Mouse (Mus musculus) CH12.LX (cell line): ENCODE results near the gene Timm22. TPM values are rescaled to one million over a fixed set of nuclear protein-coding genes. Genes with fewer than 3 reads are reported as not detected.

Experiments used
- DNase-seq: peaks from one replicate; pipeline ENCODE4 v3.0.0-alpha.2; 2013; ENCODE audit errors: extremely low read depth
- H3K27ac ChIP-seq: 2 replicates; pipeline ENCODE4 v1.5.1; 2012; ENCODE audit warnings: low read depth, mild to moderate bottlenecking, control low read depth, moderate library complexity; ENCODE audit not compliant: insufficient read depth
- H3K27me3 ChIP-seq: replicated peaks from 2 replicates; pipeline ENCODE3; 2012; ENCODE audit warnings: inconsistent platforms
- H3K36me3 ChIP-seq, 2 experiments: replicated peaks in 1 of 2; 2 replicates each; pipeline versions ENCODE3 to v1.6.1; 2012; ENCODE audit warnings: inconsistent platforms in 1 of 2, low read length in 1 of 2, mild to moderate bottlenecking in 1 of 2, mixed read lengths in 1 of 2, moderate library complexity in 1 of 2; ENCODE audit not compliant: control insufficient read depth in 1 of 2, insufficient read depth in 1 of 2
- H3K4me1 ChIP-seq, 2 experiments: 2 replicates each; pipeline ENCODE4 v1.6.1; 2012; ENCODE audit warnings: inconsistent platforms in 1 of 2, moderate library complexity in 1 of 2; ENCODE audit not compliant: insufficient read depth in 2 of 2, control insufficient read depth in 1 of 2
- H3K4me2 ChIP-seq: 2 replicates; pipeline ENCODE4 v1.6.1; 2012; ENCODE audit warnings: low read depth, mild to moderate bottlenecking, control low read depth; ENCODE audit not compliant: poor library complexity, insufficient read depth, severe bottlenecking
- H3K4me3 ChIP-seq, 3 experiments: fragments of 150-350 bp in 1 of 3; sonication (generic) in 1 of 3; replicated peaks in 1 of 3; 2 replicates each; pipeline versions ENCODE3 to v1.5.1; 2011 to 2012; ENCODE audit warnings: low read depth in 2 of 3, low read length in 2 of 3, mild to moderate bottlenecking in 2 of 3, moderate library complexity in 2 of 3, control low read depth in 1 of 3, improper control_type of control experiment in 1 of 3, inconsistent platforms in 1 of 3, mixed read lengths in 1 of 3; ENCODE audit not compliant: poor library complexity in 1 of 3
- H3K79me2 ChIP-seq: replicated peaks from 2 replicates; pipeline ENCODE4 v1.6.1; 2012; ENCODE audit warnings: mild to moderate bottlenecking, moderate library complexity; ENCODE audit not compliant: control insufficient read depth, poor library complexity, insufficient read depth, severe bottlenecking; ENCODE audit errors: extremely low read depth
- H3K9ac ChIP-seq: 2 replicates; pipeline ENCODE4 v1.6.1; 2012; ENCODE audit warnings: low read depth, mild to moderate bottlenecking, control low read depth, moderate library complexity; ENCODE audit not compliant: insufficient read depth
- H3K9me3 ChIP-seq: replicated peaks from 2 replicates; pipeline ENCODE3; 2012; ENCODE audit warnings: low read length, inconsistent platforms, mixed read lengths
- BHLHE40 ChIP-seq: IDR thresholded peaks from 2 replicates; pipeline ENCODE4 v1.6.1; 2011; ENCODE audit warnings: mild to moderate bottlenecking, low read depth, low read length, improper control_type of control experiment
- CTCF ChIP-seq, 2 experiments: IDR thresholded peaks in 1 of 2; conservative IDR thresholded peaks in 1 of 2; 2 replicates each; pipeline ENCODE4 v1.5.1; 2011 to 2012; ENCODE audit warnings: low read depth in 2 of 2, low read length in 2 of 2, improper control_type of control experiment in 1 of 2, inconsistent platforms in 1 of 2, mild to moderate bottlenecking in 1 of 2, moderate library complexity in 1 of 2
- E2F4 ChIP-seq: IDR thresholded peaks from 2 replicates; pipeline ENCODE4 v1.6.1; 2011; ENCODE audit warnings: low read depth, low read length, improper control_type of control experiment; ENCODE audit not compliant: insufficient replicate concordance
- ELF1 ChIP-seq: IDR thresholded peaks from 2 replicates; pipeline ENCODE4 v1.6.1; 2014; ENCODE audit warnings: low read depth, mild to moderate bottlenecking, inconsistent platforms, low read length, improper control_type of control experiment
- EP300 ChIP-seq: IDR thresholded peaks from 2 replicates; pipeline ENCODE4 v1.6.1; 2011; ENCODE audit warnings: low read length, improper control_type of control experiment
- ETS1 ChIP-seq: conservative IDR thresholded peaks from 2 replicates; pipeline ENCODE4 v1.6.1; 2012; ENCODE audit warnings: low read depth, mild to moderate bottlenecking, inconsistent platforms, low read length, improper control_type of control experiment, moderate library complexity
- HCFC1 ChIP-seq: IDR thresholded peaks from 2 replicates; pipeline ENCODE4 v1.6.1; 2012; ENCODE audit warnings: low read depth, mild to moderate bottlenecking, inconsistent platforms, low read length, improper control_type of control experiment
- IRF4 ChIP-seq: IDR thresholded peaks from 2 replicates; pipeline ENCODE4 v1.6.1; 2014; ENCODE audit warnings: low read depth, mild to moderate bottlenecking, inconsistent platforms, low read length, improper control_type of control experiment
- JUN ChIP-seq: IDR thresholded peaks from 2 replicates; pipeline ENCODE4 v1.6.1; 2011; ENCODE audit warnings: low read depth, mild to moderate bottlenecking, low read length, improper control_type of control experiment, moderate library complexity; ENCODE audit not compliant: insufficient read depth
- JUND ChIP-seq: conservative IDR thresholded peaks from 2 replicates; pipeline ENCODE4 v1.6.1; 2011; ENCODE audit warnings: low read depth, low read length, improper control_type of control experiment
- MAX ChIP-seq: IDR thresholded peaks from 2 replicates; pipeline ENCODE4 v1.6.1; 2011; ENCODE audit warnings: low read length, improper control_type of control experiment
- MAZ ChIP-seq: IDR thresholded peaks from 2 replicates; pipeline ENCODE4 v1.6.1; 2012; ENCODE audit warnings: low read depth, mild to moderate bottlenecking, inconsistent platforms, low read length, improper control_type of control experiment, moderate library complexity
- NELFE ChIP-seq: IDR thresholded peaks from 2 replicates; pipeline ENCODE4 v1.6.1; 2011; ENCODE audit warnings: low read depth, low read length, improper control_type of control experiment
- NRF1 ChIP-seq: IDR thresholded peaks from 2 replicates; pipeline ENCODE4 v1.6.1; 2014; ENCODE audit warnings: low read depth, mild to moderate bottlenecking, inconsistent platforms, low read length, improper control_type of control experiment, moderate library complexity
- PAX5 ChIP-seq: IDR thresholded peaks from 2 replicates; pipeline ENCODE4 v1.6.1; 2012; ENCODE audit warnings: low read length, inconsistent platforms, mixed read lengths
- RCOR1 ChIP-seq: conservative IDR thresholded peaks from 2 replicates; pipeline ENCODE4 v1.6.1; 2012; ENCODE audit warnings: low read depth, mild to moderate bottlenecking, inconsistent platforms, low read length, improper control_type of control experiment
- SMC3 ChIP-seq: IDR thresholded peaks from 2 replicates; pipeline ENCODE4 v1.6.1; 2011; ENCODE audit warnings: low read depth, low read length, improper control_type of control experiment
- ZMIZ1 ChIP-seq: IDR thresholded peaks from 2 replicates; pipeline ENCODE4 v1.6.1; 2012; ENCODE audit warnings: low read depth, mild to moderate bottlenecking, inconsistent platforms, low read length, improper control_type of control experiment
- ZNF384 ChIP-seq: IDR thresholded peaks from 2 replicates; pipeline ENCODE4 v1.6.1; 2012; ENCODE audit warnings: low read depth, low read length, improper control_type of control experiment, inconsistent platforms
- dilution Hi-C: fragments of 300-500 bp; cut with MboI; formaldehyde crosslinking; loops from 2 replicates; pipeline ENCODE4 v1.14.3; 2020; ENCODE audit warnings: low sequenced_read_pairs; ENCODE audit not compliant: extremely low pct_unique_long_range_greater_than_20kb, extremely low pct_ligation_motif_present
- in situ Hi-C: fragments of 300-500 bp; cut with MboI; formaldehyde crosslinking; loops from 3 replicates; pipeline ENCODE4 v1.14.3; 2019; ENCODE audit warnings: low sequenced_read_pairs, low pct_ligation_motif_present, low pct_unique_long_range_greater_than_20kb, mixed read lengths
- polyA plus RNA-seq: library from polyadenylated mRNA; unstranded; fragments of >175 nt; gene quantifications from 2 replicates; pipeline ENCODE4 v1.2.1, GENCODE M21; 2012; ENCODE audit warnings: low read depth; ENCODE audit not compliant: insufficient read length
- total RNA-seq, 2 experiments: library from RNA; depleted of rRNA; stranded (reverse); fragments of 300-350 nt in 1 of 2; fragments of >200 nt in 1 of 2; gene quantifications; 2 replicates each; pipeline ENCODE4 v1.2.3; 2012 to 2014

Timm22 gene
- total and polyA plus RNA-seq, 3 experiments, result 44.6 to 81.4 (median 53.8) TPM

GRCm38 (mm10) chr11:76379921-76380544, 26.7 kb upstream of the Timm22 start:
- H3K79me2 ChIP-seq, result no peaks in the 10 kb centered on the region
- H3K4me1 ChIP-seq, result no peaks in the 10 kb centered on the region
- dilution Hi-C loops, result no loop called here
- H3K9ac ChIP-seq, result no peak overlapping the region
- H3K36me3 ChIP-seq, result peaks cover 0 to 2% of the 10 kb centered on the region in 2 experiments
- in situ Hi-C loops, result no loop called here
- H3K4me3 ChIP-seq, result no peak overlapping the region
- no peaks in the 10 kb centered on the region for H3K9me3 ChIP-seq
- H3K27ac ChIP-seq, result no peak overlapping the region
- no peak overlapping the region for H3K4me2 ChIP-seq
- DNase-seq, result no peak
- TF ChIP-seq HCFC1 (no peak), MAZ (no peak), ZNF384 (no peak), PAX5 (no peak), NELFE (no peak)
- no peaks in the 10 kb centered on the region for H3K27me3 ChIP-seq

GRCm38 (mm10) chr11:76381201-76381885, 25.4 kb upstream of the Timm22 start:
- H3K9ac ChIP-seq, result no peak overlapping the region

More at GRCm38 (mm10) chr11:76381201-76381885, 25.4 kb upstream of the Timm22 start:
- dilution Hi-C loops, result no loop called here
- Histone ChIP-seq H3K9me3 (no peaks in the 10 kb centered on the region), H3K36me3 (peaks cover 0 to 2% of the 10 kb centered on the region in 2 experiments), H3K27me3 (no peaks in the 10 kb centered on the region), H3K4me2 (no peak overlapping the region), H3K79me2 (no peaks in the 10 kb centered on the region), H3K4me1 (no peaks in the 10 kb centered on the region), H3K27ac (no peak overlapping the region), H3K4me3 (no peak overlapping the region)
- in situ Hi-C loops, result no loop called here
- TF ChIP-seq JUND, result no peak
- no peak for TF ChIP-seq MAX
- TF ChIP-seq CTCF (conservative IDR thresholded peaks at IDR 0.05 in 1 of 2, IDR thresholded peaks at IDR 0.05 in 1 of 2; ENCODE audit: low read depth in 2 of 2, low read length in 2 of 2), result no peak
- TF ChIP-seq JUN, result no peak
- no peak for TF ChIP-seq NELFE
- no peak for TF ChIP-seq EP300
- TF ChIP-seq ZMIZ1, result no peak
- TF ChIP-seq ZNF384, result no peak
- TF ChIP-seq BHLHE40, result no peak
- no peak for TF ChIP-seq E2F4
- TF ChIP-seq MAZ, result no peak
- no peak for TF ChIP-seq NRF1
- no peak for TF ChIP-seq PAX5
- TF ChIP-seq ETS1, result no peak
- TF ChIP-seq SMC3, result no peak
- no peak for TF ChIP-seq IRF4
- no peak for TF ChIP-seq RCOR1
- TF ChIP-seq HCFC1, result no peak
- TF ChIP-seq ELF1, result no peak
- DNase-seq, result no peak
